Mouse (Mus musculus) heart, embryonic 16.5 days (tissue): ENCODE data around the gene Larp4b. TPM values are rescaled to one million over a fixed set of nuclear protein-coding genes. Genes with fewer than 3 reads are reported as not detected.

Experiments used
- ATAC-seq: fragments of 200-750 bp; cut with Nextera tagmentation; replicated peaks from 2 replicates; pipeline ENCODE4 v1.8.0; 2017; ENCODE audit warnings: moderate number of reproducible peaks; ENCODE audit not compliant: insufficient read depth, low FRiP score; ENCODE audit errors: extremely low read depth
- H3K27ac ChIP-seq: fragments of 300-500 bp; sonication (generic); 2 replicates; pipeline ENCODE4 v1.5.1; 2014; ENCODE audit warnings: mild to moderate bottlenecking, low read length, control low read depth, moderate library complexity
- H3K27me3 ChIP-seq: fragments of 300-500 bp; sonication (generic); 2 replicates; pipeline ENCODE4 v1.6.1; 2014; ENCODE audit warnings: low read length, mixed read lengths; ENCODE audit not compliant: control insufficient read depth, insufficient read depth
- H3K36me3 ChIP-seq: fragments of 300-500 bp; sonication (generic); 2 replicates; pipeline ENCODE4 v1.6.1; 2014; ENCODE audit not compliant: control insufficient read depth, insufficient read depth
- H3K4me1 ChIP-seq: fragments of 300-500 bp; sonication (generic); 2 replicates; pipeline ENCODE4 v1.6.1; 2014; ENCODE audit warnings: low read length, mixed read lengths; ENCODE audit not compliant: control insufficient read depth, insufficient read depth
- H3K4me2 ChIP-seq: fragments of 300-500 bp; sonication (generic); 2 replicates; pipeline ENCODE4 v1.6.1; 2014; ENCODE audit warnings: low read depth, mild to moderate bottlenecking, control low read depth, low read length
- H3K4me3 ChIP-seq: fragments of 300-500 bp; sonication (generic); 2 replicates; pipeline ENCODE4 v1.5.1; 2014; ENCODE audit warnings: mild to moderate bottlenecking, control low read depth, low read length
- H3K9ac ChIP-seq: fragments of 300-500 bp; sonication (generic); 2 replicates; pipeline ENCODE4 v1.6.1; 2014; ENCODE audit warnings: low read length, control low read depth
- H3K9me3 ChIP-seq: fragments of 300-500 bp; sonication (generic); replicated peaks from 2 replicates; pipeline ENCODE4 v1.6.1; 2016; ENCODE audit warnings: low read length; ENCODE audit not compliant: control insufficient read depth
- WGBS: fragments of 180-500 bp; shearing (Covaris S2); extraction: QIAGEN DNeasy Blood & Tissue Kit; methylation state at CpG from one replicate; pipeline ENCODE4 v1.1.7; 2014; 5-methylcytosine and 5-hydroxymethylcytosine counted together
- polyA plus RNA-seq: library from polyadenylated mRNA; unstranded; fragments of >200 nt; fragmentation: Nextera tagmentation; extraction: Ambion mirVana; gene quantifications from 2 replicates; pipeline ENCODE4 v1.2.1, GENCODE M21; 2015

The Larp4b gene
- polyA plus RNA-seq, 1 experiment from 2014 or later: 27.0 TPM

- H3K27me3 ChIP-seq: no peaks in the 10 kb centered on the region
- no peaks in the 10 kb centered on the region for H3K9me3 ChIP-seq
- H3K4me1 ChIP-seq: no peaks in the 10 kb centered on the region
- no peak overlapping the region for H3K4me2 ChIP-seq
- 82% methylated on average over 10 of the region's 10 CpGs for WGBS
- no peak overlapping the region for H3K27ac ChIP-seq
- peaks cover 64% of the 10 kb centered on the region for H3K36me3 ChIP-seq
- ATAC-seq: no peak
- H3K9ac ChIP-seq: no peak overlapping the region
- no peak overlapping the region for H3K4me3 ChIP-seq
Measured at GRCm38 (mm10) chr13:9159282-9159681, 65.6 kb downstream of the Larp4b start.

GRCm38 (mm10) chr13:9162888-9163287 is 69.2 kb downstream of the Larp4b start:
- WGBS: 96% methylated on average over 4 of the region's 4 CpGs
- H3K4me2 ChIP-seq: no peak overlapping the region
- H3K9ac ChIP-seq: no peak overlapping the region
- H3K9me3 ChIP-seq: no peaks in the 10 kb centered on the region
- H3K4me3 ChIP-seq: no peak overlapping the region
- no peaks in the 10 kb centered on the region for H3K27me3 ChIP-seq
- no peaks in the 10 kb centered on the region for H3K4me1 ChIP-seq
- no peak overlapping the region for H3K27ac ChIP-seq
- ATAC-seq: no peak
- peaks cover 76% of the 10 kb centered on the region for H3K36me3 ChIP-seq

GRCm38 (mm10) chr13:9167842-9168241 is 74.2 kb downstream of the Larp4b start:
- Histone ChIP-seq H3K36me3 (peaks cover 74% of the 10 kb centered on the region), H3K4me1 (no peaks in the 10 kb centered on the region), H3K4me3 (no peak overlapping the region), H3K4me2 (no peak overlapping the region), H3K9me3 (no peaks in the 10 kb centered on the region), H3K9ac (no peak overlapping the region), H3K27ac (no peak overlapping the region), H3K27me3 (no peaks in the 10 kb centered on the region)
- 92% methylated on average over 3 of the region's 3 CpGs for WGBS
- no peak for ATAC-seq

GRCm38 (mm10) chr13:9169616-9170015 is 75.9 kb downstream of the Larp4b start:
- no peak overlapping the region for H3K4me3 ChIP-seq
- H3K9ac ChIP-seq: no peak overlapping the region
- WGBS: 78% methylated on average over 6 of the region's 6 CpGs
- H3K9me3 ChIP-seq: no peaks in the 10 kb centered on the region
- H3K27me3 ChIP-seq: no peaks in the 10 kb centered on the region
- H3K36me3 ChIP-seq: peaks cover 76% of the 10 kb centered on the region
- H3K4me2 ChIP-seq: no peak overlapping the region
- H3K27ac ChIP-seq: no peak overlapping the region
- H3K4me1 ChIP-seq: no peaks in the 10 kb centered on the region
- ATAC-seq: 0 out of 2 replicates have a peak, but pooled peaks have one; percentile 6

- Histone ChIP-seq H3K27ac (no peak overlapping the region), H3K9me3 (no peaks in the 10 kb centered on the region), H3K4me2 (no peak overlapping the region), H3K9ac (no peak overlapping the region), H3K27me3 (no peaks in the 10 kb centered on the region), H3K36me3 (peaks cover 74% of the 10 kb centered on the region), H3K4me1 (no peaks in the 10 kb centered on the region), H3K4me3 (no peak overlapping the region)
- ATAC-seq: no peak
- WGBS: 88% methylated on average over 16 of the region's 16 CpGs
Measured at GRCm38 (mm10) chr13:9170726-9171125, 77.0 kb downstream of the Larp4b start.

- WGBS: 64% methylated on average over 3 of the region's 3 CpGs
- Histone ChIP-seq H3K27me3 (no peaks in the 10 kb centered on the region), H3K27ac (no peak overlapping the region), H3K4me2 (no peak overlapping the region), H3K9ac (no peak overlapping the region), H3K36me3 (peaks cover 50% of the 10 kb centered on the region), H3K4me1 (no peaks in the 10 kb centered on the region), H3K4me3 (no peak overlapping the region), H3K9me3 (no peaks in the 10 kb centered on the region)
- ATAC-seq: no peak
Measured at GRCm38 (mm10) chr13:9173414-9173813, 79.7 kb downstream of the Larp4b start.

GRCm38 (mm10) chr13:9175171-9175570 is 81.5 kb downstream of the Larp4b start:
- peaks cover 35% of the 10 kb centered on the region for H3K36me3 ChIP-seq
- WGBS: 86% methylated on average over 5 of the region's 5 CpGs
- no peak overlapping the region for H3K4me2 ChIP-seq
- no peak overlapping the region for H3K27ac ChIP-seq
- H3K4me3 ChIP-seq: no peak overlapping the region
- no peaks in the 10 kb centered on the region for H3K4me1 ChIP-seq
- no peaks in the 10 kb centered on the region for H3K9me3 ChIP-seq
- ATAC-seq: no peak
- no peaks in the 10 kb centered on the region for H3K27me3 ChIP-seq
- no peak overlapping the region for H3K9ac ChIP-seq

GRCm38 (mm10) chr13:9178270-9178669 is 84.6 kb downstream of the Larp4b start:
- H3K4me1 ChIP-seq: no peaks in the 10 kb centered on the region
- no peak overlapping the region for H3K27ac ChIP-seq
- no peak overlapping the region for H3K4me3 ChIP-seq
- no peak overlapping the region for H3K4me2 ChIP-seq
- peaks cover 14% of the 10 kb centered on the region for H3K36me3 ChIP-seq
- WGBS: 87% methylated on average over 4 of the region's 4 CpGs
- H3K9me3 ChIP-seq: no peaks in the 10 kb centered on the region
- H3K27me3 ChIP-seq: no peaks in the 10 kb centered on the region
- no peak for ATAC-seq
- no peak overlapping the region for H3K9ac ChIP-seq

GRCm38 (mm10) chr13:9178718-9179117 is 85.0 kb downstream of the Larp4b start:
- WGBS: 60% methylated on average over 3 of the region's 3 CpGs
- no peaks in the 10 kb centered on the region for H3K4me1 ChIP-seq
- peaks cover 11% of the 10 kb centered on the region for H3K36me3 ChIP-seq
- H3K27me3 ChIP-seq: no peaks in the 10 kb centered on the region
- H3K9me3 ChIP-seq: no peaks in the 10 kb centered on the region
- H3K4me3 ChIP-seq: no peak overlapping the region
- no peak overlapping the region for H3K4me2 ChIP-seq
- no peak overlapping the region for H3K27ac ChIP-seq
- no peak for ATAC-seq
- no peak overlapping the region for H3K9ac ChIP-seq
